8 mouse cellular contexts compared by ENCODE assay signal in genomic region chr2:68805866-68806265, GRCm38 (mm10). TPM values are rescaled to one million over a fixed set of nuclear protein-coding genes. Genes with fewer than 3 reads are reported as not detected.
DNase-seq lines count a peak whose midpoint lies in the region; ATAC-seq and TF ChIP-seq lines count a peak whose summit lies in the region.

No protein-coding gene starts in this region.

- H3K9ac ChIP-seq in kidney, embryonic 15.5 days: no peak overlapping the region
- no peak overlapping the region for H3K9ac ChIP-seq in forebrain, postnatal 0 days
- H3K9ac ChIP-seq in hindbrain, embryonic 15.5 days: no peak overlapping the region

- peaks cover 16% of the 10 kb centered on the region for H3K4me1 ChIP-seq in kidney, embryonic 15.5 days
- H3K4me1 ChIP-seq in forebrain, postnatal 0 days (ENCODE audit: insufficient read depth): peaks cover 15% of the 10 kb centered on the region; the same call in 1 of the 2 replicates
- peaks cover 11% of the 10 kb centered on the region for H3K4me1 ChIP-seq in hindbrain, embryonic 15.5 days (replicated peaks)

- CTCF ChIA-PET in Patski (lab: Charles Lee): interaction anchor here (1.0 kb wide), 2 partner anchors 8 to 62 kb away, joined by 3 to 5 read pairs; no protein-coding TSS in a partner anchor

- POLR2A ChIA-PET in Patski (lab: Charles Lee): no interaction called here

- H3K27ac ChIP-seq in kidney, embryonic 15.5 days: peak overlapping the region; percentile 49
- 0 out of 2 replicates have a peak overlapping the region, but pooled peaks have one; percentile 21 for H3K27ac ChIP-seq in forebrain, postnatal 0 days (ENCODE audit: low read depth, low read length)
- H3K27ac ChIP-seq in hindbrain, embryonic 15.5 days (replicated peaks): no peak overlapping the region

- no peaks in the 10 kb centered on the region for H3K9me3 ChIP-seq in kidney, embryonic 15.5 days (replicated peaks)
- no peaks in the 10 kb centered on the region for H3K9me3 ChIP-seq in forebrain, postnatal 0 days (ENCODE audit: low read length)
- no peaks in the 10 kb centered on the region for H3K9me3 ChIP-seq in hindbrain, embryonic 15.5 days

- TF ChIP-seq CTCF in Patski (IDR thresholded peaks at IDR 0.05): no peak
- no peak for TF ChIP-seq CTCF in forebrain, postnatal 0 days (IDR thresholded peaks at IDR 0.05; ENCODE audit: low read depth)

- 15% methylated on average over 3 of the region's 3 CpGs for WGBS in kidney, embryonic 15.5 days
- 9% methylated on average over 3 of the region's 3 CpGs for WGBS in forebrain, postnatal 0 days
- 23% methylated on average over 3 of the region's 3 CpGs for WGBS in hindbrain, embryonic 15.5 days

- no peak for DNase-seq in kidney, adult 8-10 months
- DNase-seq in Patski (ENCODE audit: low read depth, low spot score) (no peak), MN1 (ENCODE audit: low spot score) (no peak)
- peak; percentile 52 for DNase-seq in forebrain, postnatal 0 days
- DNase-seq in c-Kit-positive CD71-positive TER-119-positive erythroid progenitor cells, embryonic 14.5 days (ENCODE audit: low spot score): no peak

- peak; percentile 46; the same call in 1 of the 2 replicates for ATAC-seq in kidney, embryonic 15.5 days (replicated peaks; ENCODE audit: low FRiP score)
- peak; percentile 35 for ATAC-seq in Patski
- peak; percentile 71 for ATAC-seq in forebrain, postnatal 0 days
- peak; percentile 56; the same call in 1 of the 2 replicates for ATAC-seq in hindbrain, embryonic 15.5 days (ENCODE audit: low FRiP score, low read depth)
- no peak for ATAC-seq in CD4-positive, CD25-positive, alpha-beta regulatory T cell, adult 4 months

- peak overlapping the region; percentile 23 for H3K4me2 ChIP-seq in kidney, embryonic 15.5 days
- peak overlapping the region; percentile 32; the same call in 1 of the 2 replicates for H3K4me2 ChIP-seq in forebrain, postnatal 0 days (ENCODE audit: low read depth)
- H3K4me2 ChIP-seq in hindbrain, embryonic 15.5 days: 0 out of 2 replicates have a peak overlapping the region, but pooled peaks have one; percentile 32

- H3K36me3 ChIP-seq in kidney, embryonic 15.5 days: no peaks in the 10 kb centered on the region
- no peaks in the 10 kb centered on the region for H3K36me3 ChIP-seq in forebrain, postnatal 0 days (ENCODE audit: insufficient read depth)
- no peaks in the 10 kb centered on the region for H3K36me3 ChIP-seq in hindbrain, embryonic 15.5 days

- H3K27me3 ChIP-seq in kidney, embryonic 15.5 days: no peaks in the 10 kb centered on the region
- H3K27me3 ChIP-seq in Patski: peaks cover 3% of the 10 kb centered on the region
- H3K27me3 ChIP-seq in forebrain, postnatal 0 days (ENCODE audit: insufficient read depth, low read length): no peaks in the 10 kb centered on the region
- H3K27me3 ChIP-seq in hindbrain, embryonic 15.5 days: no peaks in the 10 kb centered on the region

- in situ Hi-C loops in Patski (cut with MboI; ENCODE audit: low pct_unique_long_range_greater_than_20kb): no loop called here

- no peak overlapping the region for H3K4me3 ChIP-seq in kidney, embryonic 15.5 days (replicated peaks)
- no peak overlapping the region for H3K4me3 ChIP-seq in forebrain, postnatal 0 days (ENCODE audit: low read depth, low read length)
- H3K4me3 ChIP-seq in hindbrain, embryonic 15.5 days: no peak overlapping the region

RNA-seq across cellular contexts. Expression of gene Cers6, which starts 55.4 kb away (rescaled TPM):
- polyA plus RNA-seq in kidney, embryonic 15.5 days (2015; fragmentation: Nextera tagmentation; extraction: Ambion mirVana): 33.0 and 36.8 TPM in 2 replicates
- 24.8 TPM for polyA plus RNA-seq in Patski (2021)
- 67.8 and 81.7 TPM in 2 replicates for total RNA-seq in forebrain, postnatal 0 days (2014; rRNA removed)
- polyA plus RNA-seq in forebrain, postnatal 0 days (2015; fragmentation: Nextera tagmentation; extraction: Ambion mirVana): 19.6 and 26.7 TPM in 2 replicates
- 53.1 and 54.9 TPM in 2 replicates for polyA plus RNA-seq in hindbrain, embryonic 15.5 days (2015; fragmentation: Nextera tagmentation; extraction: Ambion mirVana)
- 1 to 10 TPM; 4.6 to 4.8 TPM for polyA plus RNA-seq in CD4-positive, CD25-positive, alpha-beta regulatory T cell, adult 4 months (2017; shearing (Covaris generic))
